Comparison of ENCODE assay signal across 30 mouse cellular contexts in the genomic region with DNA sequence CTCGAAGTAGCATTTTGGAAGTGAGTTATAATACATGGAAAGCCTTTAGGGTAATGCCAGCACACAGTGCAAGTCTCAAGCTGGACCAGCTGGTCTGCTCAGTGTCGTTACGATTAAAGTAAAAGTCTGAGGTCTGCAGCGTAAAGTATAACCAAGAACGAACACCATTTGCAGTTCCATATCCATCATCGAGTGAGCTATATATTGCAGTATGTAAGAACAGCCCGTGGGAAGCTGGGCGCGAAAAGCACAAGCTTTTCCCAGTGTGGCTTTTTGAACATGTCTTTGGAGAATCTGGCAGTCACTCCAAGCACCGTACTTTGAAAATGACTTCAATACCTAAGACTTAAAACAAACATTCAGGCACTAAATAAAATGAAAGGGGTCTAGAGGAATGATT. TPM values are rescaled to one million over a fixed set of nuclear protein-coding genes. Genes with fewer than 3 reads are reported as not detected.
DNase-seq lines count a peak whose midpoint lies in the region; ATAC-seq lines count a peak whose summit lies in the region.
"Had no signal": no experiment of that assay in that cellular context is flagged by ENCODE, and none has a peak within 500 bp of the region (broad histone marks: within the 10 kb centered on the region; RNA-seq: fewer than 3 reads in every experiment).

No protein-coding gene starts in this region.

- intact Hi-C loops in left cerebral cortex, postnatal 14 days (cut with DNase I) = no loop called here
- intact Hi-C loops in left cerebral cortex, postnatal 4 days (cut with DNase I) = no loop called here

- no peak for DNase-seq in frontal cortex, postnatal 10 days (ENCODE audit: low spot score in 2 of 2)
- peak; percentile 56 to 67 for DNase-seq in left cerebral cortex, postnatal 14 days (ENCODE audit: low spot score in 2 of 2)
- no peak for DNase-seq in left cerebral cortex, postnatal 4 days
- DNase-seq in brain, adult 2 months (ENCODE audit: low read depth, low spot score) = peak; percentile 55
- DNase-seq in hindbrain, embryonic 11.5 days (ENCODE audit: low spot score) = no peak
- DNase-seq: adrenal gland, postnatal 10 days; adrenal gland, postnatal 36 days; B cell, adult 2 months; cerebellum, adult 11 months; cerebellum, adult 2 months; cerebellum, adult 9-11 months; cerebellum, postnatal 25 days; gastrocnemius, adult 2 months; gastrocnemius, postnatal 14 days; heart, adult 18-20 months; heart, postnatal 10 days; heart, postnatal 4 days had no signal

- H3K9me3 ChIP-seq in hindbrain, embryonic 11.5 days (ENCODE audit: control insufficient read depth, low read length) = no peaks in the 10 kb centered on the region
- H3K9me3 ChIP-seq: embryonic facial prominence, embryonic 12.5 days; embryonic facial prominence, embryonic 15.5 days; forebrain, embryonic 12.5 days; forebrain, embryonic 15.5 days; G1E; heart, embryonic 12.5 days; heart, embryonic 15.5 days; hindbrain, embryonic 12.5 days; hindbrain, embryonic 15.5 days had no signal

- H3K36me3 ChIP-seq in hindbrain, embryonic 11.5 days (ENCODE audit: control insufficient read depth, insufficient read depth, low read length) = no peaks in the 10 kb centered on the region
- H3K36me3 ChIP-seq: forebrain, embryonic 15.5 days; G1E; heart, embryonic 15.5 days; hindbrain, embryonic 15.5 days had no signal

- H3K9ac ChIP-seq in hindbrain, embryonic 11.5 days (ENCODE audit: low read depth, low read length) = no peak overlapping the region
- H3K9ac ChIP-seq: embryonic facial prominence, embryonic 12.5 days; embryonic facial prominence, embryonic 15.5 days; forebrain, embryonic 12.5 days; forebrain, embryonic 15.5 days; heart, embryonic 12.5 days; heart, embryonic 15.5 days; hindbrain, embryonic 12.5 days; hindbrain, embryonic 15.5 days had no signal

- no peaks in the 10 kb centered on the region for H3K27me3 ChIP-seq in hindbrain, embryonic 11.5 days (ENCODE audit: control insufficient read depth, insufficient read depth, low read length)
- H3K27me3 ChIP-seq: CH12.LX; embryonic facial prominence, embryonic 12.5 days; embryonic facial prominence, embryonic 15.5 days; forebrain, embryonic 12.5 days; forebrain, embryonic 15.5 days; heart, embryonic 12.5 days; heart, embryonic 15.5 days; hindbrain, embryonic 12.5 days; hindbrain, embryonic 15.5 days; Patski had no signal

- peak; percentile 91 for ATAC-seq in frontal cortex, adult (ENCODE audit: low TSS enrichment)
- ATAC-seq in hindbrain, embryonic 11.5 days (ENCODE audit: low FRiP score) = no peak
- ATAC-seq: forebrain, embryonic 15.5 days; intestine, postnatal 0 days; Patski had no signal

- WGBS in hindbrain, embryonic 11.5 days = 96% methylated on average over 10 of the region's 10 CpGs

- no peak overlapping the region for H3K4me3 ChIP-seq in hindbrain, embryonic 11.5 days (ENCODE audit: low read depth, low read length)
- H3K4me3 ChIP-seq: embryonic facial prominence, embryonic 12.5 days; embryonic facial prominence, embryonic 15.5 days; forebrain, embryonic 12.5 days; forebrain, embryonic 15.5 days; gastrocnemius, adult 2 months; heart, embryonic 12.5 days; heart, embryonic 15.5 days; hindbrain, embryonic 12.5 days; hindbrain, embryonic 15.5 days had no signal

- no peak overlapping the region for H3K4me2 ChIP-seq in hindbrain, embryonic 11.5 days (replicated peaks; ENCODE audit: low read depth, low read length)
- H3K4me2 ChIP-seq: embryonic facial prominence, embryonic 12.5 days; embryonic facial prominence, embryonic 15.5 days; forebrain, embryonic 12.5 days; forebrain, embryonic 15.5 days; heart, embryonic 12.5 days; heart, embryonic 15.5 days; hindbrain, embryonic 12.5 days; hindbrain, embryonic 15.5 days had no signal

- no peaks in the 10 kb centered on the region for H3K4me1 ChIP-seq in hindbrain, embryonic 11.5 days (replicated peaks; ENCODE audit: control insufficient read depth, insufficient read depth, low read length)
- H3K4me1 ChIP-seq: embryonic facial prominence, embryonic 12.5 days; forebrain, embryonic 15.5 days; hindbrain, embryonic 12.5 days; hindbrain, embryonic 15.5 days had no signal

- H3K27ac ChIP-seq in hindbrain, embryonic 11.5 days (ENCODE audit: low read depth, low read length) = no peak overlapping the region
- H3K27ac ChIP-seq: embryonic facial prominence, embryonic 12.5 days; embryonic facial prominence, embryonic 15.5 days; forebrain, embryonic 12.5 days; forebrain, embryonic 15.5 days; gastrocnemius, adult 2 months; heart, embryonic 15.5 days; hindbrain, embryonic 12.5 days; hindbrain, embryonic 15.5 days had no signal

RNA-seq across cellular contexts. Expression of a gene that starts 55.0 kb away (rescaled TPM):
- total RNA-seq in left cerebral cortex, postnatal 14 days (2021) = 10 to 100 TPM; 45.2 to 48.1 TPM
- total RNA-seq in left cerebral cortex, postnatal 4 days (2021) = 10 to 100 TPM; 67.0 to 70.4 TPM
- 116 and 156 TPM in 2 replicates for polyA plus RNA-seq in hindbrain, embryonic 11.5 days (2014; fragmentation: Nextera tagmentation; extraction: Ambion mirVana)
- polyA plus RNA-seq: G1E had no signal

Comparison
In these comparisons a context has a peak if more than half of its experiments do, and no peak if none do; other contexts are left out.
1. DNase-seq: peak in left cerebral cortex, postnatal 14 days (2 of 2) and brain, adult 2 months (single experiment); none in frontal cortex, postnatal 10 days (0 of 2), left cerebral cortex, postnatal 4 days (single experiment) and hindbrain, embryonic 11.5 days (single experiment).